Comparison of ENCODE assay signal across 25 mouse cellular contexts in the genomic region with DNA sequence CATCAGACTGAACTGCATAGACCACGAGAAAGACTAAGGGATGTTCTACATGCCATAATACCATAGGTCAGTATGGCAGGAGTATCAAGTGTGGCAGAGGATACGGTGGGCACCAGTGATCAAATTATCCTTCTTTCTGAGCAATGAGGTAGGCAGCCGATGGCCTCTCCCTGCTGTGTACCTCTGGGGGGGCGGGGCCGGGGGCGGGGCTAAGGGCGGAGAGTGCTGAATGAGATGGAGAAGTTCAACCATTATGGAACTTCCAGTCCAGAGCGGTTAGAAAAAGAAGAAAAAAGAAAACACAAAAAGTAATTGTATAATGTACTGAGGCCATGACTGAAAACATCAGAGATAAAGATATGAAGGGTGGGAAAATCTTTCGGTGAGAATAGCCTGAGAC.
"Had no signal": no experiment of that assay in that cellular context is flagged by ENCODE, and none has a peak within 500 bp of the region (broad histone marks: within the 10 kb centered on the region; RNA-seq: fewer than 3 reads in every experiment).

No protein-coding gene starts in this region.

- H3K9ac ChIP-seq: heart, embryonic 13.5 days; heart, embryonic 15.5 days; hindbrain, embryonic 13.5 days; hindbrain, embryonic 15.5 days; kidney, embryonic 15.5 days; limb, embryonic 12.5 days; liver, embryonic 14.5 days had no signal

- H3K4me3 ChIP-seq: heart, adult 2 months; heart, embryonic 13.5 days; heart, embryonic 15.5 days; hindbrain, embryonic 13.5 days; hindbrain, embryonic 15.5 days; kidney, embryonic 15.5 days; left cerebral cortex, adult 2 months; limb, embryonic 10.5 days; limb, embryonic 12.5 days had no signal

- H3K36me3 ChIP-seq: heart, embryonic 13.5 days; heart, embryonic 15.5 days; hindbrain, embryonic 13.5 days; hindbrain, embryonic 15.5 days; kidney, embryonic 15.5 days; limb, embryonic 10.5 days; limb, embryonic 12.5 days had no signal

- DNase-seq: gastrocnemius, postnatal 14 days; gastrocnemius, postnatal 36 days; heart, adult 11 months; heart, adult 2 months; heart, postnatal 14 days; heart, postnatal 36 days; kidney, adult 11 months; kidney, adult 2 months; kidney, adult 9 months; kidney, postnatal 14 days; kidney, postnatal 36 days; layer of hippocampus, adult 9-11 months had no signal

- H3K4me2 ChIP-seq: heart, embryonic 11.5 days; heart, embryonic 13.5 days; heart, embryonic 15.5 days; hindbrain, embryonic 13.5 days; hindbrain, embryonic 15.5 days; kidney, embryonic 15.5 days; limb, embryonic 12.5 days had no signal

- H3K27me3 ChIP-seq: hindbrain, embryonic 15.5 days; kidney, embryonic 15.5 days had no signal

- H3K27ac ChIP-seq: heart, adult 2 months; heart, embryonic 13.5 days; heart, embryonic 15.5 days; hindbrain, embryonic 13.5 days; hindbrain, embryonic 15.5 days; hindbrain, postnatal 0 days; kidney, embryonic 15.5 days; kidney, postnatal 0 days; left cerebral cortex, adult 2 months; limb, embryonic 10.5 days; limb, embryonic 12.5 days; liver, embryonic 14.5 days had no signal

- ATAC-seq: hindbrain, postnatal 0 days; intestine, embryonic 16.5 days had no signal

- H3K9me3 ChIP-seq: heart, embryonic 13.5 days; heart, embryonic 15.5 days; hindbrain, embryonic 13.5 days; hindbrain, embryonic 15.5 days; kidney, embryonic 15.5 days; limb, embryonic 10.5 days; limb, embryonic 12.5 days had no signal
